Mouse (Mus musculus): ENCODE data around the gene Ogg1. TPM values are rescaled to one million over a fixed set of nuclear protein-coding genes. Genes with fewer than 3 reads are reported as not detected.

Gene Ogg1
- total and polyA plus RNA-seq, 3 experiments, result 10.4 to 30.4 (median 11.5) TPM

GRCm38 (mm10) chr6:113361476-113361875, 34.7 kb downstream of the Ogg1 start:
- Histone ChIP-seq H3K27me3 (ENCODE audit: insufficient read depth, low read length) (peaks cover 23% of the 10 kb centered on the region), H3K4me3 (ENCODE audit: low read depth, low read length) (no peak overlapping the region), H3K9me3 (replicated peaks) (no peaks in the 10 kb centered on the region), H3K4me1 (ENCODE audit: insufficient read depth, low read depth, low read length) (peaks cover 3% of the 10 kb centered on the region), H3K36me3 (replicated peaks) (peaks cover 4% of the 10 kb centered on the region)
- DNase-seq (ENCODE audit: low spot score) (no peak), ATAC-seq (ENCODE audit: extremely low read depth, insufficient number of reproducible peaks, low FRiP score, poor library complexity, severe bottlenecking) (no peak)
- TF ChIP-seq TAL1 (conservative IDR thresholded peaks at IDR 0.05; ENCODE audit: low read depth, low read length), result no peak
- no peak for TF ChIP-seq GATA2 (IDR thresholded peaks at IDR 0.05; ENCODE audit: borderline replicate concordance, low read depth, low read length)
- no peak for TF ChIP-seq CTCF (IDR thresholded peaks at IDR 0.05; ENCODE audit: low read depth, low read length)

DNA sequence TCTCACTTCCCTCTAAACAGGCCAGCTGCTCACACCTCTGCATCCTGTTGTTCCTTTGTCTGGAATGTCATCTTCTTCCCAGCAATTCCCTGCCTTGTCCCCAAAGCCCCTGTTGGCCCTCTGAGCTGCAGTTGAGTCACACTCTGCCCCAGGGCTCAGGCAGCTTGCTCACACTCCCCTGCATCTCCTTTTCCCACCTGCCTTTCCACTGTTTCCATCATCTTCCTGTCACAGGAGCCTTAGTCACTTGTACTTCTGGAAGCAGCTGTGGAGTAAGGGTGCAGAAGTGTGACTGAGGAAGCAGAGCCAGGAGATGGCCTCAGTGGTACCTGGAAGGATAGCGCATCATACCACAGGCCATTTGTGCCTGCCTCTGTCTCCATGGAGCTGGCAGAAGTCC, 35.5 kb downstream of the Ogg1 start:
- Histone ChIP-seq H3K4me3 (ENCODE audit: low read depth, low read length) (no peak overlapping the region), H3K9me3 (replicated peaks) (no peaks in the 10 kb centered on the region), H3K36me3 (replicated peaks) (peaks cover 11% of the 10 kb centered on the region), H3K27me3 (ENCODE audit: insufficient read depth, low read length) (peaks cover 23% of the 10 kb centered on the region), H3K4me1 (ENCODE audit: insufficient read depth, low read depth, low read length) (peaks cover 3% of the 10 kb centered on the region)
- no peak for TF ChIP-seq TAL1 (conservative IDR thresholded peaks at IDR 0.05; ENCODE audit: low read depth, low read length)
- TF ChIP-seq GATA2 (IDR thresholded peaks at IDR 0.05; ENCODE audit: borderline replicate concordance, low read depth, low read length), result no peak
- TF ChIP-seq GATA1 (IDR thresholded peaks at IDR 0.05; ENCODE audit: borderline replicate concordance, low read length), result no peak
- no peak for TF ChIP-seq POLR2AphosphoS5 (IDR thresholded peaks at IDR 0.05; ENCODE audit: insufficient replicate concordance, low read depth, low read length)
- TF ChIP-seq CTCF (IDR thresholded peaks at IDR 0.05; ENCODE audit: low read depth, low read length), result no peak
- DNase-seq (ENCODE audit: low spot score) (no peak), ATAC-seq (ENCODE audit: extremely low read depth, insufficient number of reproducible peaks, low FRiP score, poor library complexity, severe bottlenecking) (no peak)

DNA sequence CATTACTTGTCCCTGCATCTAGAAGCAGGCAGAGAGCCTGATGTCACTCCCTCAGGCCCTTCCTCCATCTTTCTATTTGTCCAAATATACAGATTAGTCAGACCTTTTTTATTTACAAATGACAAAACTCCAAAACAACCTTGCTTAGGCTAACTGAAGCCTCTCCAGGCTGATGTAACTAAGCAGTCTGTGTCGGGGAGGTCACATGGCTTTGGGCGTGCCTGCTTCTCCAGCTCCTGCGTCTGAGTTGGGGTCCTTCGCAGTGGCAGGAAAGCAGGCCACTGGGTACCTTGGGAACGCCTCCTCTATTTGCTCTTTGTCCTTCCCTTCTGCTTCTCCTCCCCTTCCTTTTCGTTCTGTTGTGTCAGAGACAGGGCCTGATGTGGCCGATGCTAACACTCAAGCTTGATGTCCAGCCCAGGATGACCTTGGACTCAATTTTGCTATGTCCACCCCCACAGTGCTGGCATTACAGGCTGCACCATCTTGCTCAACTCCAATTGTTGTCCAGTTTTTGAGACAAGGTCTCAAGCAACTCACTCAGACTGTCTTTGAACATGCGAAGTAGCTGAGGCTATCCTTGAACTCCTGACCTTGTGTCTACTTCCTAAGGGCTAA, 37.9 kb downstream of the Ogg1 start:
- no peaks in the 10 kb centered on the region for H3K9me3 ChIP-seq (replicated peaks)
- H3K4me3 ChIP-seq (ENCODE audit: low read depth, low read length), result no peak overlapping the region
- DNase-seq (ENCODE audit: low spot score), result no peak
- peaks cover 3% of the 10 kb centered on the region for H3K4me1 ChIP-seq (ENCODE audit: insufficient read depth, low read depth, low read length)
- peaks cover 16% of the 10 kb centered on the region for H3K27me3 ChIP-seq (ENCODE audit: insufficient read depth, low read length)
- H3K36me3 ChIP-seq (replicated peaks), result peaks cover 33% of the 10 kb centered on the region
- TF ChIP-seq GATA1 (IDR thresholded peaks at IDR 0.05; ENCODE audit: borderline replicate concordance, low read length) (no peak), POLR2AphosphoS5 (IDR thresholded peaks at IDR 0.05; ENCODE audit: insufficient replicate concordance, low read depth, low read length) (no peak), CTCF (IDR thresholded peaks at IDR 0.05; ENCODE audit: low read depth, low read length) (no peak), TAL1 (conservative IDR thresholded peaks at IDR 0.05; ENCODE audit: low read depth, low read length) (no peak), GATA2 (IDR thresholded peaks at IDR 0.05; ENCODE audit: borderline replicate concordance, low read depth, low read length) (no peak)
- no peak for ATAC-seq (ENCODE audit: extremely low read depth, insufficient number of reproducible peaks, low FRiP score, poor library complexity, severe bottlenecking)

GRCm38 (mm10) chr6:113366639-113367038, 39.9 kb downstream of the Ogg1 start:
- TF ChIP-seq CTCF (IDR thresholded peaks at IDR 0.05; ENCODE audit: low read depth, low read length), result no peak
- ATAC-seq (ENCODE audit: extremely low read depth, insufficient number of reproducible peaks, low FRiP score, poor library complexity, severe bottlenecking) (no peak), DNase-seq (ENCODE audit: low spot score) (no peak)
- H3K36me3 ChIP-seq (replicated peaks), result peaks cover 53% of the 10 kb centered on the region
- no peak overlapping the region for H3K4me3 ChIP-seq (ENCODE audit: low read depth, low read length)
- H3K27me3 ChIP-seq (ENCODE audit: insufficient read depth, low read length), result peaks cover 10% of the 10 kb centered on the region
- no peaks in the 10 kb centered on the region for H3K9me3 ChIP-seq (replicated peaks)
- peaks cover 3% of the 10 kb centered on the region for H3K4me1 ChIP-seq (ENCODE audit: insufficient read depth, low read depth, low read length)

DNA sequence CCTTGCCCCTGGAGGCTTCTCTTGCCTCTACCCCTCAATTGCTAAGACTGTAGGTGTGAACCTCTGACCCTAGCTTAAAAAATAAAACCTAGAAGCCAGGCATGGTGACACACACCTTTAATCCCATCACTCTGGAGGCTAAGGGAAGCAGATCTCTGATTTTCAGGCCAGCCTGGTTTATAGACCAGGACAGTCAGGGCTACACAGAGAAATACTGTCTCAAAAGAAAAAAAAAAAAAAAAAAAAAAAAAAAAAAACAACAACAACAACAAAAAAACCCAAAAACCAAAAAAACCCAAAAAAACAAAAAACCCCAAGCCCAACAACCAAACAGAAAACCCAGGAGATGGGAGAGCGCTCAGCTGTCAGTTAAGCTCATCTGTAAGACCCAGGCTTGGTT, 40.8 kb downstream of the Ogg1 start:
- DNase-seq (ENCODE audit: low spot score) (no peak), ATAC-seq (ENCODE audit: extremely low read depth, insufficient number of reproducible peaks, low FRiP score, poor library complexity, severe bottlenecking) (no peak)
- Histone ChIP-seq H3K27me3 (ENCODE audit: insufficient read depth, low read length) (peaks cover 4% of the 10 kb centered on the region), H3K9me3 (replicated peaks) (no peaks in the 10 kb centered on the region), H3K4me1 (ENCODE audit: insufficient read depth, low read depth, low read length) (peaks cover 3% of the 10 kb centered on the region), H3K4me3 (ENCODE audit: low read depth, low read length) (no peak overlapping the region), H3K36me3 (replicated peaks) (peaks cover 62% of the 10 kb centered on the region)
- TF ChIP-seq GATA2 (IDR thresholded peaks at IDR 0.05; ENCODE audit: borderline replicate concordance, low read depth, low read length) (no peak), POLR2AphosphoS5 (IDR thresholded peaks at IDR 0.05; ENCODE audit: insufficient replicate concordance, low read depth, low read length) (no peak), CTCF (IDR thresholded peaks at IDR 0.05; ENCODE audit: low read depth, low read length) (no peak), GATA1 (IDR thresholded peaks at IDR 0.05; ENCODE audit: borderline replicate concordance, low read length) (no peak), TAL1 (conservative IDR thresholded peaks at IDR 0.05; ENCODE audit: low read depth, low read length) (no peak)

DNA sequence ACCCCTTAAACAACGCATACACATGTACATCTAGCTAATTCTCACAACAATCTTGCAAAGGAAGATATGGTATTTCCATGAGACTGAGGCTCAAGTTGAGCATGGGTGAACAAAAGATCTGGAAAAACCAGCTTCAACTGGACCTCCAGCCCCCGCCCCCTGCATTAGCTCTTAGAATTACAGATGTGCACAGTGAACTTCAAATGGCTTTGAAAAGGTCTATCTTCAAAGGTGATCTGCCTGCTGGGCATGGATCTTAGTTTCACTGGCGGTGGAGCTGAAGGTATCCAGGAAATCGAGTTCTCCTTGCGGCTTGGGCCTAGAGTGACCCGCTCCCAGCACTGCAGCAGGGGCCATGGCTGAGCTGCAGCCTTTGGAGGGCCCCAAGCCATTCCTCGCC, 41.4 kb downstream of the Ogg1 start:
- Histone ChIP-seq H3K4me1 (ENCODE audit: insufficient read depth, low read depth, low read length) (peaks cover 3% of the 10 kb centered on the region), H3K27me3 (ENCODE audit: insufficient read depth, low read length) (peaks cover 2% of the 10 kb centered on the region; the same call in 1 of the 2 replicates), H3K9me3 (replicated peaks) (no peaks in the 10 kb centered on the region), H3K4me3 (ENCODE audit: low read depth, low read length) (no peak overlapping the region), H3K36me3 (replicated peaks) (peaks cover 68% of the 10 kb centered on the region)
- DNase-seq (ENCODE audit: low spot score) (no peak), ATAC-seq (ENCODE audit: extremely low read depth, insufficient number of reproducible peaks, low FRiP score, poor library complexity, severe bottlenecking) (no peak)
- TF ChIP-seq TAL1 (conservative IDR thresholded peaks at IDR 0.05; ENCODE audit: low read depth, low read length) (no peak), CTCF (IDR thresholded peaks at IDR 0.05; ENCODE audit: low read depth, low read length) (no peak), GATA1 (IDR thresholded peaks at IDR 0.05; ENCODE audit: borderline replicate concordance, low read length) (no peak), GATA2 (IDR thresholded peaks at IDR 0.05; ENCODE audit: borderline replicate concordance, low read depth, low read length) (no peak)

GRCm38 (mm10) chr6:113368577-113368976, 41.8 kb downstream of the Ogg1 start:
- Histone ChIP-seq H3K9me3 (replicated peaks) (no peaks in the 10 kb centered on the region), H3K36me3 (replicated peaks) (peaks cover 72% of the 10 kb centered on the region), H3K4me1 (ENCODE audit: insufficient read depth, low read depth, low read length) (peaks cover 6% of the 10 kb centered on the region), H3K4me3 (ENCODE audit: low read depth, low read length) (no peak overlapping the region), H3K27me3 (ENCODE audit: insufficient read depth, low read length) (no peaks in the 10 kb centered on the region)
- no peak for TF ChIP-seq TAL1 (conservative IDR thresholded peaks at IDR 0.05; ENCODE audit: low read depth, low read length)
- no peak for TF ChIP-seq POLR2AphosphoS5 (IDR thresholded peaks at IDR 0.05; ENCODE audit: insufficient replicate concordance, low read depth, low read length)
- TF ChIP-seq CTCF (IDR thresholded peaks at IDR 0.05; ENCODE audit: low read depth, low read length), result no peak
- TF ChIP-seq GATA1 (IDR thresholded peaks at IDR 0.05; ENCODE audit: borderline replicate concordance, low read length), result no peak
- TF ChIP-seq GATA2 (IDR thresholded peaks at IDR 0.05; ENCODE audit: borderline replicate concordance, low read depth, low read length), result no peak
- no peak for DNase-seq (ENCODE audit: low spot score)
- ATAC-seq (ENCODE audit: extremely low read depth, insufficient number of reproducible peaks, low FRiP score, poor library complexity, severe bottlenecking), result no peak
